Mouse (Mus musculus) hindbrain, postnatal 0 days (tissue): ENCODE results near the gene Hnrnpab. TPM values are rescaled to one million over a fixed set of nuclear protein-coding genes. Genes with fewer than 3 reads are reported as not detected.

ENCODE experiments used
- ATAC-seq: fragments of 200-750 bp; cut with Nextera tagmentation; 2 replicates; pipeline ENCODE4 v1.8.0; 2017; ENCODE audit warnings: mild to moderate bottlenecking, moderate TSS enrichment, moderate library complexity
- DNase-seq: peaks from one replicate; pipeline ENCODE4 v3.0.0-alpha.2; 2015; ENCODE audit warnings: low spot score
- H3K27ac ChIP-seq: fragments of 300-500 bp; sonication (generic); 2 replicates; pipeline ENCODE4 v1.5.1; 2014; ENCODE audit warnings: mild to moderate bottlenecking
- H3K27me3 ChIP-seq: fragments of 300-500 bp; sonication (generic); 2 replicates; pipeline ENCODE4 v1.6.1; 2014; ENCODE audit warnings: low read length, mixed read lengths; ENCODE audit not compliant: insufficient read depth
- H3K36me3 ChIP-seq: fragments of 300-500 bp; sonication (generic); 2 replicates; pipeline ENCODE4 v1.6.1; 2014; ENCODE audit warnings: low read length, mixed read lengths; ENCODE audit not compliant: insufficient read depth
- H3K4me1 ChIP-seq: fragments of 300-500 bp; sonication (generic); 2 replicates; pipeline ENCODE4 v1.6.1; 2014; ENCODE audit warnings: antibody characterized with exemption, low read length, mixed read lengths; ENCODE audit not compliant: insufficient read depth
- H3K4me2 ChIP-seq: fragments of 300-500 bp; sonication (generic); 2 replicates; pipeline ENCODE4 v1.6.1; 2014; ENCODE audit warnings: low read depth, mild to moderate bottlenecking, low read length, moderate library complexity, mixed read lengths
- H3K4me3 ChIP-seq: fragments of 300-500 bp; sonication (generic); 2 replicates; pipeline ENCODE4 v1.5.1; 2014; ENCODE audit warnings: low read length
- H3K9ac ChIP-seq: fragments of 300-500 bp; sonication (generic); replicated peaks from 2 replicates; pipeline ENCODE4 v1.6.1; 2014; ENCODE audit warnings: mild to moderate bottlenecking, low read length, moderate library complexity, mixed read lengths
- H3K9me3 ChIP-seq: fragments of 300-500 bp; sonication (generic); 2 replicates; pipeline ENCODE4 v1.6.1; 2016; ENCODE audit warnings: low read length, mixed read lengths
- CTCF ChIP-seq: IDR thresholded peaks from 2 replicates; pipeline ENCODE4 v1.5.1; 2016; ENCODE audit warnings: antibody characterized with exemption, control low read depth, low read depth
- WGBS: fragments of 180-500 bp; shearing (Covaris S2); extraction: QIAGEN DNeasy Blood & Tissue Kit; methylation state at CpG from one replicate; pipeline ENCODE4 v1.1.7; 2014; 5-methylcytosine and 5-hydroxymethylcytosine counted together
- polyA plus RNA-seq: library from polyadenylated mRNA; unstranded; fragments of >200 nt; fragmentation: Nextera tagmentation; extraction: Ambion mirVana; gene quantifications from 2 replicates; pipeline ENCODE4 v1.2.1, GENCODE M21; 2015
- total RNA-seq: library from RNA; depleted of rRNA; stranded (reverse); fragments of >200 nt; gene quantifications from 2 replicates; pipeline ENCODE4 v1.2.3, GENCODE M21; 2014

Hnrnpab gene
- total and polyA plus RNA-seq, 2 experiments from 2014 or later: 212 to 229 TPM

GRCm38 (mm10) chr11:51627907-51628306 lies 21.3 kb upstream of the Hnrnpab start:
- DNase-seq (no peak), ATAC-seq (no peak)
- 89% methylated on average over 8 of the region's 8 CpGs for WGBS
- H3K36me3 ChIP-seq: peaks cover 50% of the 10 kb centered on the region
- H3K4me3 ChIP-seq: no peak overlapping the region
- no peak for TF ChIP-seq CTCF
- H3K27ac ChIP-seq: no peak overlapping the region
- H3K9ac ChIP-seq: no peak overlapping the region
- no peaks in the 10 kb centered on the region for H3K27me3 ChIP-seq
- no peak overlapping the region for H3K4me2 ChIP-seq
- H3K4me1 ChIP-seq: no peaks in the 10 kb centered on the region
- H3K9me3 ChIP-seq: no peaks in the 10 kb centered on the region

GRCm38 (mm10) chr11:51627425-51627824 lies 20.8 kb upstream of the Hnrnpab start:
- no peak for TF ChIP-seq CTCF
- H3K4me2 ChIP-seq: no peak overlapping the region
- no peak overlapping the region for H3K9ac ChIP-seq
- H3K4me3 ChIP-seq: no peak overlapping the region
- no peaks in the 10 kb centered on the region for H3K27me3 ChIP-seq
- DNase-seq (no peak), ATAC-seq (no peak)
- 92% methylated on average over 9 of the region's 9 CpGs for WGBS
- H3K36me3 ChIP-seq: peaks cover 55% of the 10 kb centered on the region
- no peaks in the 10 kb centered on the region for H3K4me1 ChIP-seq
- no peak overlapping the region for H3K27ac ChIP-seq
- no peaks in the 10 kb centered on the region for H3K9me3 ChIP-seq

DNA sequence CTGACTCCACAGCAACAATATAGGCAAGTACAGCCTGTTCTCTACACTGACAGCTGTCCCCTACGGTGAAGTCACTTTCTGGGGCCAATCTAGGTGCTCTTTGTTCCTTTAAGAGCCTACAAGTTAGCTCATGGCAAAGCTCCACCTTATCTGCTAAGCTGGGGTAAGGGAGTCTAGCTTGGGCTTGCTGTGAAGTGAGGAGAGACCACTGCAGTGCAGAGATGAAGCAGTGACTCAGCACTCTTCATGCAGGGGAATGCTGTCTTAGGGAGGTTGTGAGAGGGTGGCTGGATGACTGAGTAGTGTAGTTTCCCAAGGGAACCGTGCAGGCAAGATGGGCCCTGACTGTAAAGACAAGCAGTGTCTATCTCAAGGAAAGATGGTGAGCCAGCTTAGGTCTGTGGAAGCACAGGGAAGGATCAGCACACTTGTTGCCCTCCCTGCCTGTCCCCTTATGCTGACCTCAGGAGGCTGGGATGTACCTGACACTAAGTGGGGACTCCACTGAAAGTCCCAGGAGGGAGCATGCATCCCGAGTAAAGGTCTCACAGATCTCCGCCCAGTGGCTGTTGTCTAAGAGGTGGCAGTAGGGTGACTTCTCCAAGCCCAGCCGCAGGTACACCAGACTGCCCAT lies 18.7 kb upstream of the Hnrnpab start:
- WGBS: 86% methylated on average over 5 of the region's 5 CpGs
- no peak for TF ChIP-seq CTCF
- DNase-seq (no peak), ATAC-seq (no peak)
- no peak overlapping the region for H3K27ac ChIP-seq
- H3K27me3 ChIP-seq: no peaks in the 10 kb centered on the region
- no peak overlapping the region for H3K4me2 ChIP-seq
- no peak overlapping the region for H3K4me3 ChIP-seq
- H3K9me3 ChIP-seq: no peaks in the 10 kb centered on the region
- peaks cover 59% of the 10 kb centered on the region for H3K36me3 ChIP-seq
- no peaks in the 10 kb centered on the region; the same call in 1 of the 2 replicates for H3K4me1 ChIP-seq
- no peak overlapping the region for H3K9ac ChIP-seq

DNA sequence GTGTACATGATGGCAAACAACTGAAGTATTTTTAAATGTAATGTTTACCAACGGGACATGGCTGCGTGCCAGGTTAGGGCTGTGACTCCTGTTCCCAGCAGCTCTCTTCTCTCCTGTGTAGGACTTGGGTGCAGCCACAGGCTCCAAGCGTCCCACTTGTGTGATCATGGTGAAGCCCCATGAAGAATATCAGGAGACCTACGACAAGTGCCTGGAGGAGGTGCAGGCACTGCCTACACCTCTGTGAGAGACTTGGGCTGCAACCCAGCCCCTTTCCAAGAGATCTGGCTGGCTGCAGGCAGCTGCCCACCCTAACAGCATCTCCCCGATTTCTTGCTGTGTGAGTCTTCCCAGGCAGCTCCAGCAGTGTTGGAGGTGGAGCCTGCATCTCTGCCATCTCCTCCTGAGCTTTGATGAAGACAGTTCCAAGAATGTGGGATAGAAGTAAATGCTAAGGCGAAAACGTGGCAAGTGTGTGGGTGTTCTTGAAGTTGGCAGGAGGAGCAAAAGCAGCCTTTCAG lies 16.4 kb upstream of the Hnrnpab start:
- no peak for TF ChIP-seq CTCF
- Histone ChIP-seq H3K27me3 (no peaks in the 10 kb centered on the region), H3K9ac (no peak overlapping the region), H3K4me2 (no peak overlapping the region), H3K4me1 (no peaks in the 10 kb centered on the region; the same call in 1 of the 2 replicates), H3K9me3 (no peaks in the 10 kb centered on the region), H3K4me3 (no peak overlapping the region), H3K36me3 (peaks cover 54% of the 10 kb centered on the region), H3K27ac (no peak overlapping the region)
- WGBS: 85% methylated on average over 7 of the region's 7 CpGs
- ATAC-seq: no peak
- no peak for DNase-seq

GRCm38 (mm10) chr11:51621776-51622175 lies 15.1 kb upstream of the Hnrnpab start:
- no peaks in the 10 kb centered on the region for H3K27me3 ChIP-seq
- no peak for DNase-seq
- ATAC-seq: no peak
- no peak overlapping the region for H3K4me3 ChIP-seq
- WGBS: 94% methylated on average over 2 of the region's 2 CpGs
- no peak overlapping the region for H3K9ac ChIP-seq
- H3K4me1 ChIP-seq: no peaks in the 10 kb centered on the region; the same call in 1 of the 2 replicates
- peaks cover 42% of the 10 kb centered on the region for H3K36me3 ChIP-seq
- H3K27ac ChIP-seq: no peak overlapping the region
- H3K9me3 ChIP-seq: no peaks in the 10 kb centered on the region
- no peak overlapping the region for H3K4me2 ChIP-seq
- no peak for TF ChIP-seq CTCF

GRCm38 (mm10) chr11:51620084-51620483 lies 13.4 kb upstream of the Hnrnpab start:
- Histone ChIP-seq H3K4me3 (peak overlapping the region; percentile 80), H3K9me3 (no peaks in the 10 kb centered on the region), H3K4me2 (peak overlapping the region; percentile 79), H3K4me1 (no peaks in the 10 kb centered on the region; the same call in 1 of the 2 replicates), H3K9ac (peak overlapping the region; percentile 61), H3K27me3 (no peaks in the 10 kb centered on the region), H3K27ac (peak overlapping the region; percentile 57; the same call in 1 of the 2 replicates), H3K36me3 (peaks cover 29% of the 10 kb centered on the region)
- TF ChIP-seq CTCF: no peak
- no peak for DNase-seq
- WGBS: 3% methylated on average over 11 of the region's 11 CpGs
- no peak for ATAC-seq
